Mouse (Mus musculus): ENCODE data around the gene Ell. TPM values are rescaled to one million over a fixed set of nuclear protein-coding genes. Genes with fewer than 3 reads are reported as not detected.
A peak's percentile ranks its signal among the peaks of the same experiment; 100 is the strongest.
"Not testable (repeated sequence)": the region's sequence is repeated elsewhere in the genome, so short reads cannot be mapped to it uniquely, and the experiment has no call there.

The Ell gene
- total RNA-seq, 2 experiments from 2014 or later: 15.9 to 17.9 TPM

DNA sequence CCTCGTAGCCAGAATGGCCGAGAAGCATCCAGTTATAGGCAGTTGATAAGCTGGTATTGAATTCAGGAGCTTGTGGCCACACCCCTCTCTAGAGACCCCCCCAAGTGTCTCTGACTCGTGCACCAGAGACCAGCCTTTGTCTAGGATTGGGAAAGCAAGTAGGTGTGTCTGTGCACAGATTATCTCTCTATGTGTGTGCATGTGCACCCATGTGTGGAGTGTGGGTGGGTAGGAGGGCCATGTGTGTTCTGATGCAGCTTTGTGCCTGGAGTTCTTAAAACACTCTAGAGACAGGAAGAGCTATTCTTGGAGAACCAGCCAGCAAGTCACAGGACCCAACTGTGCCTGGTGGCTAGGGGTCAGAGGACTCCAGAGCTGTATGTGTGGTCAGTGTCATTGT lies 21.3 kb downstream of the Ell start:
- DNase-seq: peak in 1 of 2 experiments; percentile 40
- intact Hi-C loops (cut with DNase I): loop anchor here (1.0 kb wide), 1 partner anchor 25 kb away; no protein-coding TSS in a partner anchor

- intact Hi-C loops (cut with DNase I): no loop called here
- DNase-seq: peak; percentile 40 to 42
Observed at GRCm38 (mm10) chr8:70561357-70561756, 22.1 kb downstream of the Ell start.

DNA sequence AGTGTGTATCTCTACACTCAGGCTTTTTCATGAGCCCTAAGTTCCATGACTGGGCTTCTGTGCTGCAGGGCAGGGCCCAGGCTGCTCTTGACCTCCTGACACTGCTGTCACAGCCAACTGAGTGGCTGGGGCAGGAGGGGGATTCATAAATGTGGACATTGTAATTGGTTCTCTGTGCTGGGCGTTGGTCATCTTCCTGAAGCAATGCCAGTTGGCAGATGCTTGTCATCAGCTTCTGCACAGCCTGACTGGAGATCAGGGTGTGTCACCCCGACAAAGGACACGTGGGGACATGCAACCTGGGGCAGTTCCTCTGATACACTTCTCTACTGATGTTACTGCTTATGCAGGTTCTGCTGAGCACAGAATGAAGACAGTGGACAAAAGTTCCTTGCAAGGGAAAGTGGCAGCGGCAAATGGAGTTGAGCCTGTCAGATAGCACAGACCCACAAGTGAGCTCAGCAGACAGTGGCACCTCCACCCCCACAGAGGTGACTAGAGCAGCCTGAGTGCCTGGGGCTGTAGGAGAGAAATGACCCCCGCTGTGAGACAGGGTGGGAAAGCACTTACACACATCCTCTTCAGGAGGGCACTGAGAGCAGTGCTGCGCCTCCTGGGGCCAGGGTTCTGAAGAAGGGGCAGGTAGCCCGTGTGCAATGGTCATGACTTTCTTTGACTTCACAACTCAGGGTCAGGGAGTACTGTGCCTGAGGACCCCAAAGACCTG lies 22.7 kb downstream of the Ell start:
- peak; percentile 79 to 82 for DNase-seq
- intact Hi-C loops (cut with DNase I): no loop called here

- intact Hi-C loops (cut with DNase I): no loop called here
- peak in 1 of 2 experiments; percentile 56 for DNase-seq
Observed at GRCm38 (mm10) chr8:70562802-70563201, 23.5 kb downstream of the Ell start.

DNA sequence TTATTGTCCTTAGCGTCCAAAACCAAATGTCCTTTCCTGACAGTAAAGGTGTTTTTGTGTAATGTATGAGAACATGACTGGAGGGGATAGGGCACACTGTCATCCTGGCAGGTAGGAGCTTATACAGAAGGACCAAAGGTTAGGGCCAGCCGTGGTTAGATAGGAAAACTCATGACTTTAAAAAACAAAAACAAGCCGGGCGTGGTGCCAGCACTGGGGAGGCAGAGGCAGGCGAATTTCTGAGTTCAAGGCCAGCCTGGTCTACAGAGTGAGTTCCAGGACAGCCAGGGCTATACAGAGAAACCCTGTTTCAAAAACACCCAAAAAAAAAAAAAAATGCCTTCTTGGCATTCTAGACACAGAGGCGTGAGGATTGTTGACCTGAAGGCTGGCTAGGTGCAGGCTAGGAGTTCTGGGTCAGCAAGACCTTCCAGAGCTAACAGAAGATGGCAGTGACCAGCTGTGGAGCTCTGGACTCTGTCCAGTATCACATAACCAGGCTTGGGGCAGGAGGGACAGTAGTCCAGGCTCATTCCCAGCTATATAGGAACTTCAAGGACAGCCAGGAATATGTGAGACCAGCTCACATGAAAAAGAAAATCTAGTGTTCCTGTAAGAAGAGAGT lies 24.6 kb downstream of the Ell start:
- DNase-seq: no peak
- intact Hi-C loops (cut with DNase I): no loop called here

DNA sequence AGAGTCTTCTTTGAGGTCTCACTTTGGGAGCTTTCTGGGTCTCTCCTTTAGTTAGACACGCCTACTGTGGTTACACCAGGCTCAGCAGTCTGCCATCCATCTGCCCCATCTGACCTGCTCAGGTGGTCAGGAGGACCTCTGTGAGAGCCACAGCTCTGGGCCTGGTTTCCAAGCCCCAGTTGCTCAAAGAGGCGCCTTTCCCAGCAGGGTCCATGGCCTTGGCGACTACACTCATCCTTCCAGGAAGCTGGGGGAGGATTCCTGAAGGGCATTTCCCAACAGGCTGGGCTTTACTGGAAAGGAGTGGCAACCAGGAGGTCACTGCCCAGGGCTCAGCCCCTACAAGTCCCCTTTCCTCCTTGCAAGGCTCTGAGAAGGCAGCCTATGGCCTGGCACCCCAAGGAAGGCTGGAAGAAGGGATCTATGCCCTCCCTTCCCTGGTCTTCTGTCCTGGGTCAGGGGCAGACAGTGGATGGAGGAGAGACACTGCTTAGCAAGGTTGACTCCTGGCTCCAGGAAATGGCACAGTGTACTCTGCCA lies 25.5 kb downstream of the Ell start:
- DNase-seq: no peak
- intact Hi-C loops (cut with DNase I): no loop called here

DNA sequence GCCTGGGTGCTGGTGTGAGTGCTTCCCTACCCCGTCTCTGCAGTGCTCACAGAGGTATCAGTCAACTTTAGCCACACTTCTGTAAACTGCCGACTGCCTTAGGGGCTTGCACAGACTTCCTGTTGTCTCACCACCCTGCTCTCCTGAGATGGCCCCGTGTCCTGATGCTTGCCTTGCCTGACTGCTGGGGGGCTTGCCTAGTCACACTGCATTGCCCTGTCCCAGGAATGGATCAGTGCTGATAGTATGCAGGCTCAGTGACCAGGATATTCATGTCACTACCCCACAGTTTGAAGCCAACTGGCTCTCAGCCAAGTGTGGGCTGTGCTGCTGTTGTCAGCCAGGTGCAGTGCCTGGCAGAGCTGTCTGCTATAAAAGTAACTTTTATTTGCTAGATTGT lies 26.3 kb downstream of the Ell start:
- peak; percentile 66 to 75 for DNase-seq
- intact Hi-C loops (cut with DNase I): no loop called here

DNA sequence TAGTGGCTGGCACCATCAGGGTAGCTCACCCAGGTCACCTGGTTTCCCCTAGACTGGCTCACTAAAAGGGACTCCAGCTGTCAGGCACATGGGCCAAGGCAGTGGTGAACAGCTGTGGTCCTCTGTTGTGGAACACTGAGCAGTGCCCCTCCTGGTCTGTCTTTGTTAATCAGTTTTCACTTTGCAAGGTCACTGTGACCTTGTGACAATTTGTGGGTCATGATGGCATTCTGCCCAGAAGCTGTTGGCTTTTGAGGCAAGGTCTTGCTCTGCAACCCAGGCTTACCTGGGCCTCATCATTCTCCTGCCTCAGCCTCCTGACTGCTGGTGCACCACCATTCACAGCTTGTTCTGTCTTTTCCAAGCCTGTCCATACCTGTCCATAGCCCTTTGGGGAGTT lies 31.1 kb downstream of the Ell start:
- intact Hi-C loops (cut with DNase I): no loop called here
- no peak for DNase-seq

DNA sequence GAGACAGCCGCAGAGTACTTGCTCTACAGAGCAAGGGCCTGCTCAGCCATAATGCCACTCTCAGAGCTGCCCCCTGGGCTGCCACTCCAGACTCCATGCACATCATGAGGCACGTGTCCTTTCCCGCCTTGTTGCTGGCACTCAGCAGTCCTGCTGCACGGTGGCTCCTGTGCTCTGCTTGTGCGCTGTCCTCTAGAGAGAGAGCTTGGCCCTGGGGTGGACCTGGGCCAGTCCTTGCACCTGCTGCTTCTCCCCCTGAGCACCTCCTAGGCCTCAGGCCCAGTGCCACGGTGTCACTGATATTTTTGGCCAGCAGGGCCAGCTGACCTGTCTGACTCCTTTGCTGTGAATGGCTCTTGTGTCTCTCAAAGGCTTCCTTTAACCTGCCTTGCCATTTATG lies 31.7 kb downstream of the Ell start:
- DNase-seq: peak; percentile 76 to 85
- intact Hi-C loops (cut with DNase I): no loop called here

DNA sequence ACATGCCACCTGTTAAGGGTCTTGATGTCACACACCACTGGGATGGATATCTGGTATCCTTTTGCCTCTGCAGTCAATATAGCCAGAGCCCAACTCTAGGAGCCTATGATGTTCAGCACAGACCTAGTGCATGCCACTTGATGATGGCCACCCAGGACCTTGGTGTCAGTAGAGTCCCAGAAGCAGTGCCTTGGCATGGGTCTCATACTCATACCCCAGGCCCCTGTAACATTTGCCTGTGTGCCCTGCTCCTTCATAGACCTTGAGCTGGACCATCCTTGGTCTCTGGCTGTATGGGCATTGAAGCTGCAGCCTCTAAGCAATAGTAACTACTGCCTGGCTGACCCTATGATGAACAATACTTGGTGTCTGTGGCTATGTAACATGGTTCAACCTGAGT lies 35.0 kb downstream of the Ell start:
- no peak for DNase-seq
- intact Hi-C loops (cut with DNase I): no loop called here

DNA sequence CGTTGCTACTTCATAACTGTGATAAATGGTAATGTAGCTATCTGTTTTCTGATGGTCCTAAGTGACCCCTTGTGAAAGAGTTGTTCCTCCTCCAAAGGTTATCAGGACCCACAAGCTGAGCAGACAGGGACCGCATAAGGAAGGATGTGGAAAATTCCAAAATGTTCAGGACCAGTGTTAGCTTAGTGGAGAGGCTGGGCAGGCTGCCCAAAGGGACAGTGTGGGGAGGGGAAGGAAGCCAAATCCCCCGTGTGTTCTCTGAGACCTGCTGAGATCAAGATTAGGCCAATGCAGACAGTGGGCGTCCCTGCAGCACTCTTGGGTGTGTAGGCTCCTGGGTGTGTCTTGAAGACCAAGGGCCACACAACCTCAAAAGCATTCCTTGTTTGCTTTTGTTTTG lies 35.7 kb downstream of the Ell start:
- intact Hi-C loops (cut with DNase I): no loop called here
- DNase-seq: peak; percentile 61 to 68

- no peak for DNase-seq
- intact Hi-C loops (cut with DNase I): no loop called here
Observed at GRCm38 (mm10) chr8:70577207-70577606, 38.0 kb downstream of the Ell start.

GRCm38 (mm10) chr8:70583476-70584387 lies 44.5 kb downstream of the Ell start:
- intact Hi-C loops (cut with DNase I): no loop called here
- DNase-seq: no peak

GRCm38 (mm10) chr8:70584606-70585257 lies 45.5 kb downstream of the Ell start:
- intact Hi-C loops (cut with DNase I): loop anchor here (1.0 to 5.0 kb wide), 3 partner anchors 24 to 202 kb away; no protein-coding TSS in a partner anchor
- DNase-seq: no peak

GRCm38 (mm10) chr8:70585258-70585652 lies 46.0 kb downstream of the Ell start:
- intact Hi-C loops (cut with DNase I): loop anchor here (1.0 to 5.0 kb wide), 3 partner anchors 25 to 203 kb away; no protein-coding TSS in a partner anchor
- DNase-seq: peak; percentile 80 to 81

DNA sequence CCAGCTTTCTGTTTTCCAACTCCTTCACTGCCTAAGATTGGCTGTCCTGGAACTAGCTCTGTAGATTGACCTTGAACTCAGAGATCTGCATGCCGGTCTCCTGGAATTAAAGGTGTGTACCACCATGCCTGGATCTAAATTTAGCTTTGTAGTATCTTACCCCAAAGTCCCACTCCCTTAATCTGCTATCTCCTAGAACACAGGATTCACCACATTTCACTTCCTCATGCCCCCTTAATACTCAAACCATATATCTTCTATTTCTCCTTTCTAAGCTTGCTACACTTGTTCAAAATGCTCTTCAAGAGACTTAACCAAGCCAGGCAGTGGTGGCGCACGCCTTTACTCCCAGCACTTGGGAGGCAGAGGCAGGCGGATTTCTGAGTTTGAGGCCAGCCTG lies 48.7 kb downstream of the Ell start:
- not testable (repeated sequence) for DNase-seq
- intact Hi-C loops (cut with DNase I): loop anchor here (5.0 kb wide), 2 partner anchors 66 to 206 kb away; no protein-coding TSS in a partner anchor

DNA sequence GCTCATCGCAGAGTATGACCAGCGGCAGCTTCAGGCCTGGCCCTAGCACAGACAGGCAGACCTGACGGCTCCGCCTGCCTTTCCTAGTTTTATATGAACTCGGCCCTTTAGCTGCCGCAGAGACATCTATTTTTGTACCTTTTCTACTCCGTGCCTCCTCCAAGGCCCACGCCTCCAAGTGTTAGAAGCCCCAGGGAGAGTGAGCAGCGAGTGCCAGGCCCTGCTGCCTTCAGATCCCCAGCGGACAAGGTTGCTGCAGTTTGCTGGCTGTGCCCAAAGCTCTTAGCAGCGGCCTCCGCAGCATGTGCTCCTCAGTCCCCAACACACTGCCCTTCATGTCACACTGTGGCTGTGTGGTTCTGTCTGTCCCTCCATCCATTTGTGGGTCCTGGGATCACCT lies 52.3 kb downstream of the Ell start:
- no peak for DNase-seq
- intact Hi-C loops (cut with DNase I): no loop called here

DNA sequence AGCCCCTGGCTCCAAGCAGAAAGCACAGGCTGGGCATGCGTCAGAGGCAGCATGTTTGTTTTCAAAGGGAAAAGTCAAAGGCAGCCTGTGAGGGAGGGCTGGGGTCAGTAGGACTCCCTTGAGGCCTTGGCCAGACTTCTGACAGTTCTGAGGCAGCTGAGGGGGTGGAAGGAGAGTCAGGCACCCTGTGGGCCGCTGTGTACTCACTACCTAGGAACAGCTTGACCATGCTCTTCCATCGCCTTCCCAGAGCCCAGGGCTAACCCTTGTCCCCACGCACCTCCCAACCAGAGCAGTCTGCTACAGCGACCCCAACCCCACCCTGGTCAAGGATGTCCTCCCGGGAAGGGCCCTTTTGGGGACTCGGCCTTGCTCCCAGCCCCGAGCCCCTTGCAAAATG lies 53.9 kb downstream of the Ell start:
- intact Hi-C loops (cut with DNase I): no loop called here
- no peak for DNase-seq

GRCm38 (mm10) chr8:70593961-70594609 lies 54.8 kb downstream of the Ell start, which contains the start of gene Isyna1:
Isyna1 (plus strand) TSS chr8:70594373.
- peak; percentile 83 to 86 for DNase-seq
- intact Hi-C loops (cut with DNase I): no loop called here

Data from heart, postnatal 10 days (tissue).